Mouse (Mus musculus): ENCODE data around the gene Camk2d. TPM values are rescaled to one million over a fixed set of nuclear protein-coding genes. Genes with fewer than 3 reads are reported as not detected.

The Camk2d gene
- polyA plus RNA-seq, 1 experiment from 2014 or later = 34.9 TPM

DNA sequence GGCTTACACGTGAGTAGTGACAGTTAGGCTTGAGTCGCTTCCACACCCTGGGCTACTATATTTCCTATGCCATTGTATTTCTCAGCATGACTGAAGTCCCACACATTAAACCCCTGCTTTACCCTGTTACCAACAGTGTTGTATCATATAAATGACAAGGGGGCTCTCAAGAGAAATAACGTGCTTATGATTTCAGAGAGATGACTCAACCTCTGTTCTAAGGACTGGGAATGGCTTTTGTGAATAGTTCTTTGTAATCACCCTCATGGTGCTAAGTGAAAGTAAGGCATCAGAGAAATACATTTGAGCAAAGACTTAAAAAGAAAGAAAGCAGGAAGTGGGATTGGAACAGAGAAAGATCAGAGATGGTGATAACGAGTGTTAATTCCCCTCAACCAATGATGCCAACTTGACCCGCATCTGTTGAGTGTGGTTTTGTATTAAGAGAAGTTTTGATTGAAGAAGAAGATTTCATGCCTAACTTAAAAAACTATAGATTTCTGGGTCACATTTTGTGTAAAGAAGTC lies 238.6 kb downstream of the Camk2d start:
- Histone ChIP-seq H3K9ac (ENCODE audit: low read length) (no peak overlapping the region), H3K4me2 (replicated peaks; ENCODE audit: low read depth) (no peak overlapping the region), H3K27me3 (ENCODE audit: control insufficient read depth, insufficient read depth, low read length) (no peaks in the 10 kb centered on the region), H3K27ac (replicated peaks) (no peak overlapping the region), H3K4me1 (replicated peaks; ENCODE audit: control insufficient read depth, insufficient read depth) (no peaks in the 10 kb centered on the region; the same call in 1 of the 2 replicates), H3K36me3 (ENCODE audit: control insufficient read depth, insufficient read depth, low read length) (no peaks in the 10 kb centered on the region), H3K4me3 (ENCODE audit: low read depth, low read length) (no peak overlapping the region), H3K9me3 (ENCODE audit: control insufficient read depth, low read length) (no peaks in the 10 kb centered on the region)
- 84% methylated on average over 5 of the region's 5 CpGs for WGBS
- ATAC-seq (ENCODE audit: low FRiP score, low TSS enrichment) (no peak), DNase-seq (ENCODE audit: low spot score) (no peak)
- TF ChIP-seq EP300 (optimal IDR thresholded peaks at IDR 0.05) (no peak), CTCF (IDR thresholded peaks at IDR 0.05; ENCODE audit: low read depth) (no peak)

DNA sequence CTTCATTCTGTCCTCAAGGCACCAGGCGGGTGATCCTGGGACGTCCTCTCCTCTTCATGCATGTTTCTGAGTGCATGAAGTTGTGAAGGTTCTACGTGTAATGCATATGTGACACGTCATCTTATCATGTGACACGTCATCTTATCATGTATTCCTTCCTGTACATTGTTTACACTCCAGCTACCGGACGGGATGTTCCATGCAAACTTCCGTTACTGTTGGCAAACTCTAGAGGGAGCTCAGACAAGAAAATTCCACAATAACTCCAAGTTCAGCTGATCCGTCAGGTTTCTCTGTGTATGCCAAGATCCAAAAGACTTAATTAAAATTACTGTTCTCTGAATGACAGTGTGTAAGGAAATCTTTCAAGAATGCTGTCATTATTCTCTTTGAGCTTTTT lies 246.7 kb downstream of the Camk2d start:
- no peak for DNase-seq (ENCODE audit: low spot score)
- TF ChIP-seq CTCF (IDR thresholded peaks at IDR 0.05; ENCODE audit: low read depth) (peak; percentile 35; the same call in 1 of the 2 replicates), EP300 (optimal IDR thresholded peaks at IDR 0.05) (no peak)
- peaks cover 12% of the 10 kb centered on the region; the same call in 1 of the 2 replicates for H3K36me3 ChIP-seq (ENCODE audit: control insufficient read depth, insufficient read depth, low read length)

DNA sequence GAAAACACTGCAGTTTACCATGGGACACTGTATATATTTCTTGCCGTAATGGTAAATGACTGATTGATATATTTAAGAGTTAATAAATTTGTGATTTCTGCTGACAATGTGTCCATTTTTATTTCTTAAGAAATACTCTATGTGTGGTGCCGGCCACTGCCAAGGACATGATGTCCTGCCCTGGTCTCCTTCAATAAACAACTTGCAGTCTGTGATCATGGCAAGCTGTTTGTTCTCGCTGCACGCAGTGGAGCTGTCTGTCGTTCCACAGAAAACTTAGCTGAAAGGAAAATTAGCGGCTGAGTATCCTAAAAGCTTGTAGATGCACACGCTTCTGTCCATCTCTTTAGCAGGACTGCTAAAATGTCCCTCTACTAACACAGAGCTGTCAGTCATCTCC lies 248.7 kb downstream of the Camk2d start:
- H3K27ac ChIP-seq (replicated peaks) = no peak overlapping the region
- no peaks in the 10 kb centered on the region for H3K9me3 ChIP-seq (ENCODE audit: control insufficient read depth, low read length)
- TF ChIP-seq EP300 (optimal IDR thresholded peaks at IDR 0.05) = no peak
- no peaks in the 10 kb centered on the region for H3K27me3 ChIP-seq (ENCODE audit: control insufficient read depth, insufficient read depth, low read length)
- 84% methylated on average over 7 of the region's 7 CpGs for WGBS
- H3K36me3 ChIP-seq (ENCODE audit: control insufficient read depth, insufficient read depth, low read length) = peaks cover 12% of the 10 kb centered on the region; the same call in 1 of the 2 replicates
- H3K4me1 ChIP-seq (replicated peaks; ENCODE audit: control insufficient read depth, insufficient read depth) = no peaks in the 10 kb centered on the region
- H3K4me3 ChIP-seq (ENCODE audit: low read depth, low read length) = no peak overlapping the region
- H3K4me2 ChIP-seq (replicated peaks; ENCODE audit: low read depth) = no peak overlapping the region
- no peak for DNase-seq (ENCODE audit: low spot score)
- ATAC-seq (ENCODE audit: low FRiP score, low TSS enrichment) = no peak
- no peak overlapping the region for H3K9ac ChIP-seq (ENCODE audit: low read length)

More for the DNA sequence above, 246.7 kb downstream of the Camk2d start:
- WGBS = 64% methylated on average over 9 of the region's 9 CpGs
- Histone ChIP-seq H3K9me3 (ENCODE audit: control insufficient read depth, low read length) (no peaks in the 10 kb centered on the region), H3K27me3 (ENCODE audit: control insufficient read depth, insufficient read depth, low read length) (no peaks in the 10 kb centered on the region), H3K27ac (replicated peaks) (no peak overlapping the region), H3K9ac (ENCODE audit: low read length) (no peak overlapping the region), H3K4me2 (replicated peaks; ENCODE audit: low read depth) (no peak overlapping the region), H3K4me3 (ENCODE audit: low read depth, low read length) (no peak overlapping the region), H3K4me1 (replicated peaks; ENCODE audit: control insufficient read depth, insufficient read depth) (no peaks in the 10 kb centered on the region)
- no peak for ATAC-seq (ENCODE audit: low FRiP score, low TSS enrichment)

DNA sequence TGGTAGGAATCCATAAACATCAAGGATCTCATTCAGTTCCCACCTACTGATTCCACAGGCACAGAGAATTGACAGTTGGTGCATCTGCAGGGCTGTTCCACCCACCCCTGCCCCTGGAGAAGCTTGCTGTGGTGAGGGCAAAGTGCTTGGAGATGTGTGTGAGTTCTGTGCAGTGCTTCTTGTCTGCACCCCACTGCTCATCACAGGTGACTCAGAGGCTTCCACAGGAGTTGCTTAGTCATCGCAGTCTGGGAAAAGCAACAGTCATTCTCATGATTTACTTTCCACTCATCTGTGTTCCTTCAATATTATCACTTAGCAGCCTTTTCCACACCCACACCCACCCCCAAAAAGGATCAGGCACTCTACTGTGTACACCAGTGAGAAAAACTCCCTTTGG lies 252.0 kb downstream of the Camk2d start:
- Histone ChIP-seq H3K27ac (replicated peaks) (no peak overlapping the region), H3K9me3 (ENCODE audit: control insufficient read depth, low read length) (no peaks in the 10 kb centered on the region), H3K4me1 (replicated peaks; ENCODE audit: control insufficient read depth, insufficient read depth) (no peaks in the 10 kb centered on the region), H3K9ac (ENCODE audit: low read length) (no peak overlapping the region), H3K27me3 (ENCODE audit: control insufficient read depth, insufficient read depth, low read length) (no peaks in the 10 kb centered on the region), H3K36me3 (ENCODE audit: control insufficient read depth, insufficient read depth, low read length) (no peaks in the 10 kb centered on the region), H3K4me3 (ENCODE audit: low read depth, low read length) (no peak overlapping the region), H3K4me2 (replicated peaks; ENCODE audit: low read depth) (no peak overlapping the region)
- ATAC-seq (ENCODE audit: low FRiP score, low TSS enrichment) (0 out of 2 replicates have a peak, but pooled peaks have one; percentile 15), DNase-seq (ENCODE audit: low spot score) (no peak)
- 78% methylated on average over 1 of the region's 1 CpGs for WGBS
- TF ChIP-seq CTCF (IDR thresholded peaks at IDR 0.05; ENCODE audit: low read depth) (no peak), EP300 (optimal IDR thresholded peaks at IDR 0.05) (no peak)

DNA sequence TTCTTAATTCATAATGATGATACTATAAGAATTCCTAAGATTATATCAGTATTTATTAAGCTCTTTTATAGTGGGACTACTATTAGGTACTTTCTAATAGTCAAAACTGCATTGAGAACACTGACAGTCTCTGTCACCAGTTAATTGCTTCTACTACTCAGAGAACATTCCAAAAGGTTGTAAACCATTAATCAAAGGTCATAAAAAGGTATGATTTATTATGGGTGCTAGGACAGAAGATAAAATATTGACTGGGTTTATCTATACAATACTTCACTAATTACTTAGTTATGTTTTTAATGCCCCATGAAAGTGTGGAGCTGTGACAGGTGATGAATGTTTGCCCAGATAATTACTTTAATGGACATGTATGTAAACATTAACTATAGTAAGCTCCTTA lies 264.3 kb downstream of the Camk2d start:
- Histone ChIP-seq H3K9me3 (ENCODE audit: control insufficient read depth, low read length) (no peaks in the 10 kb centered on the region), H3K27ac (replicated peaks) (no peak overlapping the region), H3K9ac (ENCODE audit: low read length) (no peak overlapping the region), H3K27me3 (ENCODE audit: control insufficient read depth, insufficient read depth, low read length) (no peaks in the 10 kb centered on the region), H3K4me1 (replicated peaks; ENCODE audit: control insufficient read depth, insufficient read depth) (no peaks in the 10 kb centered on the region), H3K36me3 (ENCODE audit: control insufficient read depth, insufficient read depth, low read length) (no peaks in the 10 kb centered on the region), H3K4me2 (replicated peaks; ENCODE audit: low read depth) (no peak overlapping the region), H3K4me3 (ENCODE audit: low read depth, low read length) (no peak overlapping the region)
- TF ChIP-seq CTCF (IDR thresholded peaks at IDR 0.05; ENCODE audit: low read depth) = no peak
- no peak for TF ChIP-seq EP300 (optimal IDR thresholded peaks at IDR 0.05)
- DNase-seq (ENCODE audit: low spot score) (no peak), ATAC-seq (ENCODE audit: low FRiP score, low TSS enrichment) (no peak)

DNA sequence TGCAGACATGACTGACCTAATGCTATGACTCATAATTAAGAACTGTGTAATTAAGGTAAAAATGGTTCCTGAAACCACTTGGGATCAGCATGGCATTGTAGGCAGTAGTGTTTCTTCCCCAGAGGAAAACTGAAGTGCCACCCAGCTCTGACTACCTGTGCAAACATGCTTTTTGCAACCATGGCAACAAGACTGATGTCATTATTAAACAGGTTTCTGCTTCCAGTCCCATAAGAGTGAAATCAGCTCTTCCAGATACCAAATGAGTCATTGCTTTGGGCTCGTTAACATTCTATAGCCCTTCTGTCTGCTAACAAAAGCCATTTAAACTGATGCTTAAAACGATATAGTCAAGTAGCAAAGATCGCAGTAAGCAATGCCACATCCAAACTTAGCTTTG lies 273.5 kb downstream of the Camk2d start:
- Histone ChIP-seq H3K36me3 (ENCODE audit: control insufficient read depth, insufficient read depth, low read length) (no peaks in the 10 kb centered on the region), H3K4me1 (replicated peaks; ENCODE audit: control insufficient read depth, insufficient read depth) (no peaks in the 10 kb centered on the region), H3K9me3 (ENCODE audit: control insufficient read depth, low read length) (no peaks in the 10 kb centered on the region), H3K27ac (replicated peaks) (no peak overlapping the region), H3K9ac (ENCODE audit: low read length) (no peak overlapping the region), H3K4me3 (ENCODE audit: low read depth, low read length) (no peak overlapping the region), H3K4me2 (replicated peaks; ENCODE audit: low read depth) (no peak overlapping the region), H3K27me3 (ENCODE audit: control insufficient read depth, insufficient read depth, low read length) (no peaks in the 10 kb centered on the region)
- peak; percentile 26 for DNase-seq (ENCODE audit: low spot score)
- peak; percentile 98 for ATAC-seq (ENCODE audit: low FRiP score, low TSS enrichment)
- TF ChIP-seq EP300 (optimal IDR thresholded peaks at IDR 0.05) = no peak
- TF ChIP-seq CTCF (IDR thresholded peaks at IDR 0.05; ENCODE audit: low read depth) = no peak
- 50% methylated on average over 3 of the region's 3 CpGs for WGBS

Measured in stomach, postnatal 0 days (tissue).